Mouse (Mus musculus) embryonic facial prominence, embryonic 10.5 days (tissue): ENCODE data around the gene Bpifa1. TPM values are rescaled to one million over a fixed set of nuclear protein-coding genes. Genes with fewer than 3 reads are reported as not detected.
A peak's percentile ranks its signal among the peaks of the same experiment; 100 is the strongest.
"Not testable (repeated sequence)": the region's sequence is repeated elsewhere in the genome, so short reads cannot be mapped to it uniquely, and the experiment has no call there.

Source experiments
- DNase-seq: peaks from one replicate; pipeline ENCODE4 v3.0.0-alpha.2; 2017; ENCODE audit warnings: low spot score
- H3K27ac ChIP-seq: fragments of 300-500 bp; sonication (generic); replicated peaks from 2 replicates; pipeline ENCODE4 v1.5.1; 2016; ENCODE audit warnings: mild to moderate bottlenecking
- H3K27me3 ChIP-seq: fragments of 300-500 bp; sonication (generic); replicated peaks from 2 replicates; pipeline ENCODE4 v1.6.1; 2016; ENCODE audit warnings: low read depth, mild to moderate bottlenecking; ENCODE audit not compliant: poor library complexity, severe bottlenecking
- H3K36me3 ChIP-seq: fragments of 300-500 bp; sonication (generic); replicated peaks from 2 replicates; pipeline ENCODE4 v1.6.1; 2016; ENCODE audit warnings: mild to moderate bottlenecking, moderate library complexity
- H3K4me1 ChIP-seq: fragments of 300-500 bp; sonication (generic); 2 replicates; pipeline ENCODE4 v1.6.1; 2016
- H3K4me3 ChIP-seq: fragments of 300-500 bp; sonication (generic); 2 replicates; pipeline ENCODE4 v1.5.1; 2016; ENCODE audit warnings: mild to moderate bottlenecking, moderate library complexity
- H3K9me3 ChIP-seq: fragments of 300-500 bp; sonication (generic); 2 replicates; pipeline ENCODE4 v1.6.1; 2016; ENCODE audit warnings: mild to moderate bottlenecking
- WGBS: fragments of 180-500 bp; shearing (Covaris S2); methylation state at CpG from one replicate; pipeline ENCODE4 v1.1.7; 2016; 5-methylcytosine and 5-hydroxymethylcytosine counted together
- polyA plus RNA-seq: library from polyadenylated mRNA; unstranded; fragments of >200 nt; fragmentation: Nextera tagmentation; extraction: Ambion mirVana; gene quantifications from 2 replicates; pipeline ENCODE4 v1.2.1, GENCODE M21; 2016

The Bpifa1 gene
- not detected in 2 replicates for polyA plus RNA-seq

GRCm38 (mm10) chr2:154142580-154142979 lies at the start of gene Bpifa1:
Gene Bpifa1 (plus strand): TSS chr2:154142880.
- WGBS, result 84% methylated on average over 4 of the region's 4 CpGs
- Histone ChIP-seq H3K27me3 (no peaks in the 10 kb centered on the region), H3K9me3 (no peaks in the 10 kb centered on the region), H3K27ac (no peak within 1 kb of the TSS), H3K4me1 (no peaks in the 10 kb centered on the region), H3K36me3 (no peaks in the 10 kb centered on the region), H3K4me3 (no peak within 1 kb of the TSS)
- no peak for DNase-seq

- no peaks in the 10 kb centered on the region for H3K36me3 ChIP-seq
- no peak overlapping the region for H3K4me3 ChIP-seq
- DNase-seq, result no peak
- WGBS, result 48% methylated on average over 1 of the region's 1 CpGs
- H3K27ac ChIP-seq, result no peak overlapping the region
- H3K4me1 ChIP-seq, result no peaks in the 10 kb centered on the region
- no peaks in the 10 kb centered on the region for H3K9me3 ChIP-seq
- H3K27me3 ChIP-seq, result no peaks in the 10 kb centered on the region
These were observed 44.9 kb upstream of the Bpifa1 start for GRCm38 (mm10) chr2:154097734-154098133.

- Histone ChIP-seq H3K27ac (no peak overlapping the region), H3K9me3 (no peaks in the 10 kb centered on the region), H3K4me1 (no peaks in the 10 kb centered on the region), H3K27me3 (no peaks in the 10 kb centered on the region), H3K36me3 (no peaks in the 10 kb centered on the region), H3K4me3 (no peak overlapping the region)
- no peak for DNase-seq
- 86% methylated on average over 3 of the region's 3 CpGs for WGBS
These were observed 25.3 kb upstream of the Bpifa1 start for GRCm38 (mm10) chr2:154117381-154117780.

GRCm38 (mm10) chr2:154130120-154130519 lies 12.6 kb upstream of the Bpifa1 start, which contains the start of gene Bpifa3:
Gene Bpifa3 (plus strand): TSS chr2:154130336.
- H3K27me3 ChIP-seq, result no peaks in the 10 kb centered on the region
- no peaks in the 10 kb centered on the region for H3K9me3 ChIP-seq
- H3K27ac ChIP-seq, result no peak within 1 kb of the TSS
- no peak for DNase-seq
- H3K4me3 ChIP-seq, result no peak within 1 kb of the TSS
- 59% methylated on average over 2 of the region's 2 CpGs for WGBS
- no peaks in the 10 kb centered on the region for H3K36me3 ChIP-seq
- H3K4me1 ChIP-seq, result no peaks in the 10 kb centered on the region

GRCm38 (mm10) chr2:154143735-154144134 lies 1.1 kb downstream of the Bpifa1 start:
- WGBS, result 94% methylated on average over 3 of the region's 3 CpGs
- DNase-seq, result peak; percentile 3
- Histone ChIP-seq H3K27ac (no peak overlapping the region), H3K36me3 (no peaks in the 10 kb centered on the region), H3K4me3 (no peak overlapping the region), H3K4me1 (no peaks in the 10 kb centered on the region), H3K9me3 (no peaks in the 10 kb centered on the region), H3K27me3 (no peaks in the 10 kb centered on the region)

GRCm38 (mm10) chr2:154147496-154147895 lies 4.8 kb downstream of the Bpifa1 start:
- H3K36me3 ChIP-seq, result no peaks in the 10 kb centered on the region
- no peaks in the 10 kb centered on the region for H3K4me1 ChIP-seq
- no peaks in the 10 kb centered on the region for H3K27me3 ChIP-seq
- 81% methylated on average over 4 of the region's 4 CpGs for WGBS
- H3K27ac ChIP-seq, result no peak overlapping the region
- H3K9me3 ChIP-seq, result no peaks in the 10 kb centered on the region
- no peak for DNase-seq
- H3K4me3 ChIP-seq, result no peak overlapping the region

- Histone ChIP-seq H3K27ac (no peak overlapping the region), H3K36me3 (no peaks in the 10 kb centered on the region), H3K4me3 (no peak overlapping the region), H3K9me3 (peaks cover 6% of the 10 kb centered on the region; the same call in 1 of the 2 replicates), H3K4me1 (no peaks in the 10 kb centered on the region), H3K27me3 (no peaks in the 10 kb centered on the region)
- 34% methylated on average over 3 of the region's 3 CpGs for WGBS
- DNase-seq, result peak; percentile 70
These were observed 15.8 kb downstream of the Bpifa1 start for GRCm38 (mm10) chr2:154158433-154158832.

- Histone ChIP-seq H3K27me3 (no peaks in the 10 kb centered on the region), H3K36me3 (no peaks in the 10 kb centered on the region), H3K9me3 (peaks cover 6% of the 10 kb centered on the region; the same call in 1 of the 2 replicates), H3K4me1 (no peaks in the 10 kb centered on the region), H3K4me3 (no peak within 1 kb of the TSS), H3K27ac (no peak within 1 kb of the TSS)
- 82% methylated on average over 8 of the region's 8 CpGs for WGBS
- no peak for DNase-seq
These were observed 19.6 kb downstream of the Bpifa1 start, which contains the start of gene Bpifa5 for GRCm38 (mm10) chr2:154162307-154162706. Gene Bpifa5 (plus strand): TSS chr2:154162607.

GRCm38 (mm10) chr2:154163306-154163705 lies 20.6 kb downstream of the Bpifa1 start:
- no peaks in the 10 kb centered on the region for H3K27me3 ChIP-seq
- H3K9me3 ChIP-seq, result peaks cover 6% of the 10 kb centered on the region; the same call in 1 of the 2 replicates
- no peak overlapping the region for H3K27ac ChIP-seq
- H3K4me3 ChIP-seq, result no peak overlapping the region
- WGBS, result 91% methylated on average over 5 of the region's 5 CpGs
- no peaks in the 10 kb centered on the region for H3K4me1 ChIP-seq
- no peaks in the 10 kb centered on the region for H3K36me3 ChIP-seq
- no peak for DNase-seq

GRCm38 (mm10) chr2:154169172-154169571 lies 26.5 kb downstream of the Bpifa1 start:
- Histone ChIP-seq H3K27me3 (no peaks in the 10 kb centered on the region), H3K27ac (no peak overlapping the region), H3K4me3 (no peak overlapping the region), H3K4me1 (no peaks in the 10 kb centered on the region), H3K9me3 (no peaks in the 10 kb centered on the region), H3K36me3 (no peaks in the 10 kb centered on the region)
- 70% methylated on average over 3 of the region's 3 CpGs for WGBS
- DNase-seq, result no peak

GRCm38 (mm10) chr2:154171621-154172020 lies 28.9 kb downstream of the Bpifa1 start:
- H3K27me3 ChIP-seq, result no peaks in the 10 kb centered on the region
- no peaks in the 10 kb centered on the region for H3K36me3 ChIP-seq
- H3K4me1 ChIP-seq, result no peaks in the 10 kb centered on the region
- no peak overlapping the region for H3K4me3 ChIP-seq
- 81% methylated on average over 6 of the region's 6 CpGs for WGBS
- H3K9me3 ChIP-seq, result no peaks in the 10 kb centered on the region
- no peak for DNase-seq
- no peak overlapping the region for H3K27ac ChIP-seq

- peak; percentile 31 for DNase-seq
- H3K27me3 ChIP-seq, result no peaks in the 10 kb centered on the region
These were observed 30.6 kb downstream of the Bpifa1 start for GRCm38 (mm10) chr2:154173313-154173712.

GRCm38 (mm10) chr2:154181900-154182299 lies 39.2 kb downstream of the Bpifa1 start:
- H3K27ac ChIP-seq, H3K36me3 ChIP-seq, H3K27me3 ChIP-seq, H3K9me3 ChIP-seq, H3K4me3 ChIP-seq, H3K4me1 ChIP-seq, DNase-seq: not testable (repeated sequence)
- WGBS, result 88% methylated on average over 7 of the region's 7 CpGs

More at GRCm38 (mm10) chr2:154173313-154173712, 30.6 kb downstream of the Bpifa1 start:
- H3K36me3 ChIP-seq, result no peaks in the 10 kb centered on the region
- H3K4me1 ChIP-seq, result no peaks in the 10 kb centered on the region
- no peak overlapping the region for H3K27ac ChIP-seq
- no peaks in the 10 kb centered on the region for H3K9me3 ChIP-seq
- WGBS, result 33% methylated on average over 1 of the region's 1 CpGs
- no peak overlapping the region for H3K4me3 ChIP-seq
